Mouse (Mus musculus) stomach, embryonic 14.5 days (tissue): ENCODE data around the gene Cpa3. TPM values are rescaled to one million over a fixed set of nuclear protein-coding genes. Genes with fewer than 3 reads are reported as not detected.

Experiments
- ATAC-seq: fragments of 200-750 bp; cut with Nextera tagmentation; 2 replicates; pipeline ENCODE4 v1.8.0; 2017; ENCODE audit warnings: low read depth, moderate TSS enrichment; ENCODE audit not compliant: insufficient number of reproducible peaks, insufficient read depth, low FRiP score
- H3K27ac ChIP-seq: fragments of 300-500 bp; sonication (generic); 2 replicates; pipeline ENCODE4 v1.5.1; 2014; ENCODE audit warnings: mild to moderate bottlenecking, low read length, moderate library complexity, mixed read lengths
- H3K27me3 ChIP-seq: fragments of 300-500 bp; sonication (generic); 2 replicates; pipeline ENCODE4 v1.6.1; 2014; ENCODE audit warnings: low read length, control low read depth, mixed read lengths; ENCODE audit not compliant: control insufficient read depth, insufficient read depth
- H3K36me3 ChIP-seq: fragments of 300-500 bp; sonication (generic); 2 replicates; pipeline ENCODE4 v1.6.1; 2014; ENCODE audit warnings: mild to moderate bottlenecking, control low read depth, low read length, moderate library complexity, mixed read lengths; ENCODE audit not compliant: control insufficient read depth, insufficient read depth
- H3K4me1 ChIP-seq: fragments of 300-500 bp; sonication (generic); 2 replicates; pipeline ENCODE4 v1.6.1; 2014; ENCODE audit warnings: low read length, control low read depth, mixed read lengths; ENCODE audit not compliant: control insufficient read depth, insufficient read depth
- H3K4me2 ChIP-seq: fragments of 300-500 bp; sonication (generic); replicated peaks from 2 replicates; pipeline ENCODE4 v1.6.1; 2014; ENCODE audit warnings: low read depth, low read length, control low read depth
- H3K4me3 ChIP-seq: fragments of 300-500 bp; sonication (generic); 2 replicates; pipeline ENCODE4 v1.5.1; 2014; ENCODE audit warnings: low read depth, low read length, control low read depth
- H3K9ac ChIP-seq: fragments of 300-500 bp; sonication (generic); replicated peaks from 2 replicates; pipeline ENCODE4 v1.6.1; 2014; ENCODE audit warnings: low read depth, mild to moderate bottlenecking, control low read depth, low read length, moderate library complexity, mixed read lengths
- H3K9me3 ChIP-seq: fragments of 300-500 bp; sonication (generic); 2 replicates; pipeline ENCODE4 v1.6.1; 2016; ENCODE audit warnings: low read depth, low read length, control low read depth; ENCODE audit not compliant: control insufficient read depth
- WGBS: fragments of 180-500 bp; shearing (Covaris S2); extraction: QIAGEN DNeasy Blood & Tissue Kit; methylation state at CpG from one replicate; pipeline ENCODE4 v1.1.7; 2014; 5-methylcytosine and 5-hydroxymethylcytosine counted together
- polyA plus RNA-seq: library from polyadenylated mRNA; unstranded; fragments of >200 nt; fragmentation: Nextera tagmentation; extraction: Ambion mirVana; gene quantifications from 2 replicates; pipeline ENCODE4 v1.2.1, GENCODE M21; 2014

Cpa3 gene
- polyA plus RNA-seq, 1 experiment from 2014 or later = 3.0 TPM

DNA sequence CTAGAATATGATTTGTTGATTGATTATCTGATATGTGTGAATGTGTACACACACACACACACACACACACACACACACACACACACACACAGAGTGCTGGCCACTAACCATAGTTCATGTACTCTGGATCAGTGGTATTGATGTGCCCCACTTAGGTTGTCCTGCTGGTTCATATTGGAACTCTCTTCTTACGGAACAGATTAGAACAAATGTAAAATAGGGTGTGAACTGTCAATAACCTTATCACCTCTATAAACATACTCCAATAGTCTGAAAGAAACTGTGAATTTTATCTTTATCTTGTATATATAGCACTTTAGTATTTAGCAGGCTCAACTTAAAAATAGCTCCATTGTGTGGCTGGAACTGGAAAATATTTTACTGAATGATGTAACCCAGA lies 5.0 kb downstream of the Cpa3 start:
- WGBS = 40% methylated on average over 1 of the region's 1 CpGs
- peak; percentile 84 for ATAC-seq

DNA sequence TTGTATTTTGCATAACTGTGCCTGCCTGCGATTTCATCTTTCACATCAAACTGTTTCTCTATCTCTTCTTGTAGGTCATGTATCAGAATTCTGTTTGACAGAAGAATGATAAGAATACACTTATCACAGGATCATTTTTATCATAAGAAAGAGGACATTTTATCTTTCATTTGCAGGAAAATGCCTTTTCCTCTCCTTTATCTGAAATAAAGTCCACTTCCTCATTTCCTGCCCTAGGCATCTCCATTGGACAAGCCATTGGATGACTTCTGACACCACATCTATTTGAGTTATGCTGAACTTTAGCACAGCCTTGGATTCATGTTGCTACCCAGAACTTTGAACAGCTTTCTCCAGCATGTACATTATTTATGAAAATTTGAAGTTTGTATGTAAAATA lies 13.0 kb downstream of the Cpa3 start:
- Histone ChIP-seq H3K9me3 (no peaks in the 10 kb centered on the region), H3K27me3 (no peaks in the 10 kb centered on the region), H3K4me1 (no peaks in the 10 kb centered on the region), H3K4me3 (no peak overlapping the region), H3K9ac (no peak overlapping the region), H3K36me3 (no peaks in the 10 kb centered on the region), H3K4me2 (no peak overlapping the region), H3K27ac (no peak overlapping the region)
- WGBS = 87% methylated on average over 1 of the region's 1 CpGs
- no peak for ATAC-seq

More for the DNA sequence above, 5.0 kb downstream of the Cpa3 start:
- Histone ChIP-seq H3K9ac (no peak overlapping the region), H3K36me3 (no peaks in the 10 kb centered on the region), H3K27me3 (no peaks in the 10 kb centered on the region), H3K27ac (no peak overlapping the region), H3K4me1 (no peaks in the 10 kb centered on the region), H3K4me3 (no peak overlapping the region), H3K4me2 (no peak overlapping the region), H3K9me3 (no peaks in the 10 kb centered on the region)

DNA sequence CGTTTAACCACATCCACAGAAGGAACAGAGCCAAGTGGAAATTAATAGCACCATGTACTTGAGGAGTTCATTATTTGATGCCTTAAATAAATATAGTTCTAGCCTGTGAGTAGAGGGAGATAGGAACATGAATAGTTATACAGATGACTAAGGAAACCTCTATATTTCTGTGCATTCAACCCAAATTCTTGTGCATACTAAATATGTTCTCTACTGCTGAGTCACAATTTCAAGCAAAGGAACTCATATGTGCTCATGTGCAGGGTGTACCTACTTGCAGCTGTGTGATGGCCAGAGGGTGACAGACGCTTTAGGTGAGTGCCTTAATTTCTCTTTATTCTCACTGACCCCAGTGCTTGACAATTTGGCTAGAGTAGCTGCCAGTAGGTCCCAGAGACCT lies 16.6 kb downstream of the Cpa3 start:
- no peak overlapping the region for H3K4me2 ChIP-seq

GRCm38 (mm10) chr3:20222926-20223698 lies 18.9 kb downstream of the Cpa3 start:
- Histone ChIP-seq H3K4me3 (no peak overlapping the region), H3K9me3 (no peaks in the 10 kb centered on the region), H3K4me1 (no peaks in the 10 kb centered on the region), H3K36me3 (no peaks in the 10 kb centered on the region), H3K9ac (no peak overlapping the region), H3K27ac (no peak overlapping the region), H3K4me2 (no peak overlapping the region), H3K27me3 (no peaks in the 10 kb centered on the region)
- WGBS = 83% methylated on average over 9 of the region's 9 CpGs
- ATAC-seq = no peak

More for the DNA sequence above, 16.6 kb downstream of the Cpa3 start:
- H3K36me3 ChIP-seq = no peaks in the 10 kb centered on the region
- no peak for ATAC-seq
- no peak overlapping the region for H3K9ac ChIP-seq
- 50% methylated on average over 2 of the region's 2 CpGs for WGBS
- H3K27me3 ChIP-seq = no peaks in the 10 kb centered on the region
- H3K4me1 ChIP-seq = no peaks in the 10 kb centered on the region
- H3K9me3 ChIP-seq = no peaks in the 10 kb centered on the region
- H3K27ac ChIP-seq = no peak overlapping the region
- H3K4me3 ChIP-seq = no peak overlapping the region

DNA sequence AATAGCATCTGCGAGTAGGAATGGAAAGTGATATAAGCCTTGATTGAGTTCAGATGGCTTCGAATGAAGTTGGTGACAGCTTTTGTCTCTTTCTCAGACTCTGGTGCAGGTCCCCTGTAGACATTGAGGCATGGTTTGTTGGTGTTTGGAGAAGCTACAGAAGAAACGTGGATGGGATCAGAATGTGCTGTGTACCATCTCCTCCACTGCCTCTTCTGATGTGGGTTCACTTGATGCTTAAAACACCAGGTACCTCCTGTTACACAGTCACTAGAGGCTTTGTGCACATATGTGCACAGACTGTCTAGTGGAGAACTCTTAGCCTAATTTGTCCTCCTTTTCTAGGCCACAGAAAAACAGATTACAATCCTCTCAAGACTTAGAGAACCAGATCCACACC lies 19.8 kb downstream of the Cpa3 start:
- H3K9ac ChIP-seq = no peak overlapping the region
- WGBS = 83% methylated on average over 3 of the region's 3 CpGs
- no peak overlapping the region for H3K4me2 ChIP-seq
- H3K36me3 ChIP-seq = no peaks in the 10 kb centered on the region
- H3K9me3 ChIP-seq = no peaks in the 10 kb centered on the region
- no peak overlapping the region for H3K27ac ChIP-seq
- no peaks in the 10 kb centered on the region for H3K27me3 ChIP-seq
- H3K4me3 ChIP-seq = no peak overlapping the region
- no peaks in the 10 kb centered on the region for H3K4me1 ChIP-seq
- no peak for ATAC-seq

GRCm38 (mm10) chr3:20198869-20199268 lies 43.1 kb downstream of the Cpa3 start:
- no peak for ATAC-seq
- no peak overlapping the region for H3K4me3 ChIP-seq
- H3K9me3 ChIP-seq = no peaks in the 10 kb centered on the region
- WGBS = 33% methylated on average over 6 of the region's 6 CpGs
- no peak overlapping the region for H3K9ac ChIP-seq
- H3K4me2 ChIP-seq = no peak overlapping the region
- no peak overlapping the region for H3K27ac ChIP-seq
- H3K27me3 ChIP-seq = no peaks in the 10 kb centered on the region
- no peaks in the 10 kb centered on the region for H3K36me3 ChIP-seq
- H3K4me1 ChIP-seq = no peaks in the 10 kb centered on the region

DNA sequence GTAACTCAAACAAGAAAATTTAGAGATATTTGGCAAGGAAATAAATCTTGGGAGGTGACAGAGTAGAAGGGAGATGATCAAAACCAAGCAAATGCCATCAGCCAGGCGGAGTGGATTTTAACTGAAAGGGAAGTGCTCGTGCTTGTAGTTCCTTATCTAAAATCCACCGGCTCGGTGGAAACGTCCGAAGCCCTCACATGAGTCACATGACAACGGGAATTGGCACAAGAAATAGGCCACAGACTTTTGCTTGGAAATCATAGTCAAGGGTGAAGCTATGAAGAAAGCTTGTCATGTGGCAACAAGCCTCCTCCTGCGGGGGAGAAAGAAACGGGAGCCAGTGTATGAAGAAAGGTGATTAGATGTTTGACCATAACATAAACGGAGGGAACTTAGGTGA lies 44.1 kb downstream of the Cpa3 start:
- ATAC-seq = no peak
- WGBS = 74% methylated on average over 10 of the region's 10 CpGs

GRCm38 (mm10) chr3:20188976-20189675 lies 52.9 kb downstream of the Cpa3 start:
- no peak overlapping the region for H3K27ac ChIP-seq
- no peaks in the 10 kb centered on the region for H3K27me3 ChIP-seq
- H3K4me1 ChIP-seq = no peaks in the 10 kb centered on the region
- no peak overlapping the region for H3K4me2 ChIP-seq
- 23% methylated on average over 5 of the region's 5 CpGs for WGBS
- no peak overlapping the region for H3K9ac ChIP-seq
- H3K9me3 ChIP-seq = no peaks in the 10 kb centered on the region
- 0 out of 2 replicates have a peak, but pooled peaks have one; percentile 46 for ATAC-seq
- no peak overlapping the region for H3K4me3 ChIP-seq
- no peaks in the 10 kb centered on the region for H3K36me3 ChIP-seq

More for the DNA sequence above, 44.1 kb downstream of the Cpa3 start:
- Histone ChIP-seq H3K27ac (no peak overlapping the region), H3K9ac (no peak overlapping the region), H3K4me3 (no peak overlapping the region), H3K9me3 (no peaks in the 10 kb centered on the region), H3K4me1 (no peaks in the 10 kb centered on the region), H3K27me3 (no peaks in the 10 kb centered on the region), H3K36me3 (no peaks in the 10 kb centered on the region), H3K4me2 (no peak overlapping the region)
